Mouse (Mus musculus) adrenal gland, postnatal 25 days (tissue): ENCODE measurements around the gene Nlgn1. TPM values are rescaled to one million over a fixed set of nuclear protein-coding genes. Genes with fewer than 3 reads are reported as not detected.

Source experiments
- DNase-seq: peaks from one replicate; pipeline ENCODE4 v3.0.0; 2021; ENCODE audit warnings: mixed read lengths
- total RNA-seq: library from RNA; stranded (reverse); gene quantifications from 2 replicates; pipeline ENCODE4 v1.2.3, GENCODE M21; 2021

Nlgn1 gene
- total RNA-seq, 1 experiment from 2014 or later = 0.64 TPM

GRCm38 (mm10) chr3:26050769-26051168 lies 281.5 kb downstream of the Nlgn1 start:
- DNase-seq = no peak

GRCm38 (mm10) chr3:26042966-26043365 lies 289.3 kb downstream of the Nlgn1 start:
- DNase-seq = no peak

GRCm38 (mm10) chr3:26039696-26040095 lies 292.6 kb downstream of the Nlgn1 start:
- DNase-seq = no peak

GRCm38 (mm10) chr3:26026025-26026424 lies 306.2 kb downstream of the Nlgn1 start:
- no peak for DNase-seq

- no peak for DNase-seq
Observed at GRCm38 (mm10) chr3:26023217-26023616, 309.0 kb downstream of the Nlgn1 start.

- DNase-seq = no peak
Observed at GRCm38 (mm10) chr3:26021632-26022184, 310.6 kb downstream of the Nlgn1 start.

DNA sequence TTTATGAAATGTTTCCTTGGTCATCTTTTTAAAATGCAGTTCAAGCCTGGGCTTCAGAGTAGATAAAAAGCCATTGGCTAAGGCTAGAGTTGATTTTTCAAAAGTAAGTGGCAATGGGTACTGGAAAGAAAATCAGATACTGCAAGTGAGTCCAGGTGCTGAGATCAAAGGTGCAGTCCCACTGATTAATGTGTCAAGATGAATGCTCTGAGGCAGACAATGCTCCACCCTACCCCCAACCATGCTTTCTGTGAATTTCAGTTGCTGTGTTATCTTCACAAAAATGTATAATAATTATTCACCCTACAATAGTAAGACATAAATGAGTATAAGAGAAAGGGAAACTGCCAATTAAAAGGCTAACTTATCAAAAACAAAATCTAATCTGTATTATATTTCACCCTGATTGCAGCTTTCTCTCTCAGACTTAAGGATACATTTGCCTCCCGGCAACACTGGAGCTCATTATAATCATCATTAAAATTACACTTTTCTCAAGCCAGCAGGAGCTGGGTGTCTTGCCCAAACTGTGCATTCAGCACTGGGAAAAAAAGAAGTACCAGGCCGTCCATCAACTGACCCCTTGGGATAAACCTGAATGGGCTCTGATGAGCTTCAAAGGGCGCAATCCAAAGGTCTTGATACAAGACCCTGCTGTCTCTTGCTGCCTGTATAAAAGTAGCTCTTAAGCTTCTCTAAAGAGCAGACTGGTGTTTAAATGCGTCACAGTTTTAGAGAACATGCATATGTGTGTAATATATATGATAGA lies 320.8 kb downstream of the Nlgn1 start:
- DNase-seq = no peak

DNA sequence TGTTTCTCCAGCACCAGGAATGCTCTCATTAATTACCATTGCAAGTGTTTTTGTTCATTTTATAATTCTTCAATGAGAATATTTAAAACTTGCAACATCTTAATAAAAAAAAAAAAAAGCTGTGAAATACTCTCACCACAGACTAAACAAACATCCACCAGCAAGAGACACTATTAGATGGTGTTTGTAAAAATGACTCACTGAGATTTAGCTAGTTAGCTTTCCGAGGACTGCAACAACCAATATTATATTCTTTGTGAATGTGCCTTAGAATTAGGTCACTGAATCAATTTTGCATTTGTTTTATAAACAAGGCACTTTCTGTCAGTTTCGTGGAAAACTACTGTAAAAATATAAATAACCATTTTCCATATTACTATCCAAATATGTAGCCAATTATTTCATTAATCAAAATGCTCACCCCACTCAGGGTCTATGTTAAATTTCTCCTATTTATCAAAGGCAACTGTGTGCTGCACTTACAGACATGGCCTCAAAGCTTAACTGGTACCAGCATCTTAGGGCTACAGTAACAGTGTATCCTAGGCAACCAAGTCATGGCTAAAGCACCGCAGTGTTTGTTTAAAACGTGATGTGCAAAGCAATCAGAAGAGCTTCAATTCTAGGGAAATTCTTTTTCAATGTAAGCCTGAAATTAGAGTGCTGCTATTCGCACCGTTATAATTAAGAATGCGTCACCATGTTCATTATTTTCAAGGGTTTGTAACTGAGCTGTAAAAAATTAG lies 329.2 kb downstream of the Nlgn1 start:
- no peak for DNase-seq

DNA sequence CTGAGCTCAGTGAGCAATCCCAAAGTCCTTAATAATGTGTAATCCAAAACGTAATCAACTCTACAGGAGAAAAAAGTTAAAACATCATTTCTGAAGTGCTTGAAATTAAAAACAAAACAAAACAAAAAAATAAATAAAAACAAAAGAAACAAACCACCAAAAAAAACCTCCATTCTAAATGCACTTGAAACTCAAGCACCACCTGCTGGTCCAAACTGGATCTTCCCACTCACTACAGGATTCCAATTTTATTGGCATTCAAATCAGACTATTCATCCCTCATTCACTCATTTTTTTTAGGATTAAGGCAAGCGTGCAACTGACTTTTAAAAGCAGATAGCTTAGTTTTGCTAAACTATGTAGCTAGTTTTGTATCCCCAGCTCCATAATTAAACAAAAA lies 329.9 kb downstream of the Nlgn1 start:
- no peak for DNase-seq

DNA sequence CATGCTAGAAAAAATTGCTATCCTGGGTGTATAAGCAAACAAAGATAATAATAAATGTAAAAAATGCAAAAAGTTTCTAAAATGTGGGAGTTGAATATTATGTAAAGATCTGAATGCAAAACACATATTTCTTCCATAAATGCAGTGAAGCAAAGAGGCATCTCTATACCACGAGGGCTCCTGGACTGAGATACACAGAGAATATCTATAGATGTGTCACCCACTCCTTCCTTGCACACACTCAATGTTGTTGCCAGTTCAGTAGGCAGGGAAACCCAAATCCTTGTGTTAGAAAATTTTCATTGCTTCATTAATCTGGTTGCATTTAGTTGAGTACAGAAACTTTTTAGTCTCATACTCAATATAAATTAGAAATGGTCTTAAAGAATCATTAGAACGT lies 364.7 kb downstream of the Nlgn1 start:
- no peak for DNase-seq

DNA sequence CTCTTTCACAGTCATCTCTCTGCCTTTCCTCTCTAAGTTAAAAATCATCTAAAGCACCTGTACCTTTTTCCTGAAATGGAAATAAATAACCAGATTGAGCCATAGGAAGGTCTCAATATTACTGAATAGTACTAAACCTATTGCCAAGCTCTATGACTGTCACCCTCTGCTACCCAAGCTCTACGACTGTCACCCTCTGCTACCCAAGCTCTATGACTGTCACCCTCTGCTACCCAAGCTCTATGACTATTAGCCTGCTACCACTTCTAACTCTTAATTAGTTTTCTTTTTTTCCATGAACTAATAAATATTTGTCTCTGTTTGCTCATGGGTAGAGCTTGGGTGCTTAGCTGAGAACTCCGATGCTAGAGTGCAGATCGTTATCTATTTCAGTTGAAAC lies 368.0 kb downstream of the Nlgn1 start:
- DNase-seq = no peak

DNA sequence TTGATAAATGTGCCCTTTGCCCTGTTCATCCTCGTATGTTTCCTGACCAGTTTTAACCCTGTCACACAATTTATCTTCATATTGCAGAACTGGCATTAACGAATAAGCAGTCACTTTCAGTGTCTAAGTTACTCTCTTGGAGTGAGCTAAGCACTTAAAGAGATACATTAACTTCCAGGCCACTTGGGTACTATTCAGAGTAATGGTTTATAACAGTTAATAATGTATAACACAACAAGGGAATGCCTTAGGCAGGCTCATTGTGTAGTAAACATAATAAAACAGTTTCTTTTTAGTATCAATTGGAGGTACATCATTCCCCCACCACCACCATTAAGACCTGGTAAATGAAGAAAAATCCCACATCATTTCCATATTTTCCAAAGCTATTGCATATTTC lies 368.7 kb downstream of the Nlgn1 start:
- DNase-seq = no peak

- no peak for DNase-seq
Observed at GRCm38 (mm10) chr3:25916535-25916934, 415.7 kb downstream of the Nlgn1 start.

DNA sequence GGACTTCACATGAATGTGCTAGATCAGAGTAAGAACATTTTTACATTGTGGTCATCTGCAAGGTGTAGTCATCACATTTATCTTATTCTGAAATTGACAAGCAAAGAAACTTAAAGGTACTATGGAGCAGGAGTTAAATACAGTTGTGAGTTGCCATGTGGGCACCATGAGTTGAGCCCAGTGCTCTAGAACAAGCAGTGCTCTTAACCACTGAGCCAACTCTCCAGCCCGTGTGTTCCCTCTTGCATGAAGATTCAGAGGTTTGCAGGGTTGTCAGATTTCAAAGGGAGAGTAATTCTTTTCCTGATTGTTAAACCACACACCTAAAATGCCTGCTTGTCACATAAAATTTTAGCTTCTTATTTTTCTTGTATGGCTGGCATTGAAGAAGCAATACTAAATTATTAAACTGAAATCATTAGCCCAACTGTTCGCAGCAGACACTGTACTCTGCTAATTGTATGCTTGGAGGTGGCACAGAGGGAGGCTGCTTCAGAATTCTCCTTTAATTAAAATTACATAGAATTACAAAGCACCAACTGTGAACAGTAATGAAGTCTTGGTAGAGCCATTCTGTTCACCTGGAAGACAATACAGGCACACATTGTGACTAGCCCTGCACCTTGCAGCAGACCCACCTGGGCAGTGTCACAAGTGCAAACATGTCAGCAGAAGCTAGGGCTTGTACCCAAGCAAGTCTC lies 417.7 kb downstream of the Nlgn1 start:
- DNase-seq = no peak

GRCm38 (mm10) chr3:25903140-25903809 lies 429.0 kb downstream of the Nlgn1 start:
- peak; percentile 2 for DNase-seq

GRCm38 (mm10) chr3:25897456-25897855 lies 434.8 kb downstream of the Nlgn1 start:
- DNase-seq = no peak

- no peak for DNase-seq
Observed at GRCm38 (mm10) chr3:25884797-25885196, 447.5 kb downstream of the Nlgn1 start.

DNA sequence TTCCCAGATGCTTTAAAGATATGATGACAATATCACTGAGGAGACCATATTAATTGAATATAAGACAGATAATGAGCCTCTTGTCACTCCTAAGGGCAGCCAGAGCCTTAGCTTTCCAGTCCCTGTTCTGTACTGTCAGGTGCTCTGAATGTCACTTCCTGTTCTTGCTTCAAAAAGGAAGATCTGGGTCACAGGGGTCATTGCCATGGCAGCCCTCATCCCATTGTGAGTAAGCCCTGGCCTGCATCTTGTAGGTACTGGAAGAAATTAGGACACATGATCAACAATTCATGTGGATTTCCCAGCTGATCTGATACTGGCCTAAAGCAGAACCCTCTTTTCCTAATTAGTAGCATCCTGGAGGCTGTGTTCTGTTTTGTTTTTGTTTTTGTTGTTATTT lies 463.1 kb downstream of the Nlgn1 start:
- DNase-seq = no peak

GRCm38 (mm10) chr3:25858384-25858783 lies 473.9 kb downstream of the Nlgn1 start:
- DNase-seq = no peak

DNA sequence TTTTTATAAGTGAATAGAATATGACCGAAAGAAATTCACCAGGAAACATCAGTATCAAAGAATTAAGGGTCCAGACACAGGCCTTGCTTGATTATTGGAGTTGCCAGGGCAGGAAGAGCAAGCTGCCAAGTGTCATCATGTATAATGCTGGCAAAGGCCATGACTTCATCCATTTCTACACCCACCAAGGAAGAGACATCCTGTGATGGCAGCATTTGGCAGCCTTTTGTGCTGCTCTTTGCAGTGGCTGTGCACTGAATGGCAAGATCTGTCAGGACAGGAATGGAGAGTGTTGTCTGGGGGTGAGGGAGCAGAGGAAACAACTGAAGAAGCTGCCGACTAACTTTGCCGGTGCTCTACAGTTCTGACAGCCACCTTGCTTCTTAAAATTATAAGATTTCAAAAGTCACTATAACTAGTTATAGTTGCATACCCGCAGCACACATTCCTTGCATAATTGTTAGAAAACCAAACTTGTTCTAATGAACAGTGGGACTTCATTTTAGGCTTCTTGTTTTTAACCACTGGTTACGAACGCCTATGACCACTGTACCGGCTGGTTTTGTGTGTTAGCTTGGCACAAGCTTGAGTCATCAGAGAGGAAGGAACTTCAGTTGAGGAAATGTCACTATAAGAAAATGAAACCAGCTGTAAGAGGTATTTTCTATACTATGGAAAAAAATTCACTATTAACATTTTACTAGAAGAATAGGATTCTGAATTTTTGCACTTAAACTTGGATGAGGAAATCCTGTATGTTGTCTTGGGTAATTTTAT lies 487.4 kb downstream of the Nlgn1 start:
- no peak for DNase-seq

- no peak for DNase-seq
Observed at GRCm38 (mm10) chr3:25830237-25830636, 502.0 kb downstream of the Nlgn1 start.
